Mouse (Mus musculus): ENCODE measurements around the gene Olfr149.
"Not testable (repeated sequence)": the region's sequence is repeated elsewhere in the genome, so short reads cannot be mapped to it uniquely, and the experiment has no call there.

Gene Olfr149

GRCm38 (mm10) chr9:39707017-39707416, at the start of gene Olfr149:
Gene Olfr149 (minus strand): TSS chr9:39707117.
- no peak for DNase-seq (ENCODE audit: low spot score in 2 of 2)

- DNase-seq (ENCODE audit: low spot score in 2 of 2) = no peak
Observed at GRCm38 (mm10) chr9:39746428-39746827, 39.5 kb upstream of the Olfr149 start.

GRCm38 (mm10) chr9:39745949-39746348, 39.0 kb upstream of the Olfr149 start, which contains the start of gene Olfr967:
Gene Olfr967 (plus strand): TSS chr9:39746249.
- DNase-seq (ENCODE audit: low spot score in 2 of 2) = no peak

- DNase-seq (ENCODE audit: low spot score in 2 of 2) = no peak
Observed at GRCm38 (mm10) chr9:39740741-39741140, 33.8 kb upstream of the Olfr149 start.

- no peak for DNase-seq (ENCODE audit: low spot score in 2 of 2)
Observed at GRCm38 (mm10) chr9:39730678-39731077, 23.8 kb upstream of the Olfr149 start, which contains the start of gene Olfr150. Gene Olfr150 (plus strand): TSS chr9:39730978.

- no peak for DNase-seq (ENCODE audit: low spot score in 2 of 2)
Observed at GRCm38 (mm10) chr9:39711053-39711452, 4.1 kb upstream of the Olfr149 start, which contains the start of gene Olfr965. Gene Olfr965 (plus strand): TSS chr9:39711353.

GRCm38 (mm10) chr9:39708958-39709357, 2.0 kb upstream of the Olfr149 start:
- DNase-seq (ENCODE audit: low spot score in 2 of 2) = no peak

GRCm38 (mm10) chr9:39701123-39701522, 5.8 kb downstream of the Olfr149 start:
- not testable (repeated sequence) for DNase-seq (ENCODE audit: low spot score in 2 of 2)

- DNase-seq (ENCODE audit: low spot score in 2 of 2) = no peak
Observed at GRCm38 (mm10) chr9:39679280-39679679, 27.6 kb downstream of the Olfr149 start.

- DNase-seq (ENCODE audit: low spot score in 2 of 2) = no peak
Observed at GRCm38 (mm10) chr9:39678557-39678956, 28.4 kb downstream of the Olfr149 start.

GRCm38 (mm10) chr9:39674820-39675219, 32.1 kb downstream of the Olfr149 start:
- no peak for DNase-seq (ENCODE audit: low spot score in 2 of 2)

GRCm38 (mm10) chr9:39669723-39670122, 37.2 kb downstream of the Olfr149 start:
- no peak for DNase-seq (ENCODE audit: low spot score in 2 of 2)

GRCm38 (mm10) chr9:39666905-39667304, 40.0 kb downstream of the Olfr149 start, which contains the start of gene Olfr963:
Gene Olfr963 (plus strand): TSS chr9:39667205.
- DNase-seq (ENCODE audit: low spot score in 2 of 2) = no peak

GRCm38 (mm10) chr9:39654756-39655396, 52.0 kb downstream of the Olfr149 start:
- no peak for DNase-seq (ENCODE audit: low spot score in 2 of 2)

All from frontal cortex, postnatal 25 days (tissue).